Mouse (Mus musculus): ENCODE results near the gene Trpt1.

The Trpt1 gene

DNA sequence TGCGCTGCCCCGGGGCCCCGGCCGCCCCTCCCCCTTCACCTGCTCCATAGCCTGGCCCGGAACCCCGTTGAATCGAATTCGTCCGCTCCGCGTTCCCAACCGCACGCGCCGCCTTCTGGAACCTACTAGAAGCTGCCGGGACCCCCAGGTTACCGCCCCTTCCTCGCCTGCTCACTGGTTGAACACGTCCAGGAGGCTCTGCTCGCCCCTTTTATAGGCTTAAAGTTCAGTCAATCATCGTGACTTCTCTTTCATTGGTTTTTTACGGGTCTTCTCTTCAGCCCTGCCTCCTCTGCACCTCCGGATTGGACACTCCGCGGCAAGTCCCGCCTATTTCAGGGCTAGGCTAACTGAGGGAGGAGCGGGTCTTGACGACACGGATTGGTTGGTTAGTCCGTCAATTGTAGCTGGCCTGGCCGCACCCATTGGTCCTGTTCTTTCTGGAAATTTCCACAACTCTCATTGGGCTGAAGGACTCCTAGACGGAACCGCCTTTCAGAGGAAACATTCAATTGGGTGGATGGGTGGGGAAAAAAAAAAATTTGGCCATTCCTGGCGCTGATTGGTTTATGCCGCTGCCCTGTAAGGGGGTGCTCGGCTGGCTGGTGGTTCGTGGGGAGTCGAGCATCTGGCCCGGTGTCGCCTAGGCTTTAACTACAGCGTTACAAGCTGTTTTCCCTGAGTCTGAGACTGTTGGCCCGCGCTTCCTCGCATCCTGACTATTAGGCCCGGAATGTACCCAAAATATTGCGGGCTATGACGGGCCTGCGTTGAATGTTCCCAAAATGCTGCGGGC lies 44.1 kb downstream of the Trpt1 start, which contains the start of gene Stip1:
Stip1 (minus strand) TSS at position 127 of the 796 bp plus-strand sequence.
- DNase-seq (ENCODE audit: low spot score in 2 of 2): peak; percentile 92 to 98

DNA sequence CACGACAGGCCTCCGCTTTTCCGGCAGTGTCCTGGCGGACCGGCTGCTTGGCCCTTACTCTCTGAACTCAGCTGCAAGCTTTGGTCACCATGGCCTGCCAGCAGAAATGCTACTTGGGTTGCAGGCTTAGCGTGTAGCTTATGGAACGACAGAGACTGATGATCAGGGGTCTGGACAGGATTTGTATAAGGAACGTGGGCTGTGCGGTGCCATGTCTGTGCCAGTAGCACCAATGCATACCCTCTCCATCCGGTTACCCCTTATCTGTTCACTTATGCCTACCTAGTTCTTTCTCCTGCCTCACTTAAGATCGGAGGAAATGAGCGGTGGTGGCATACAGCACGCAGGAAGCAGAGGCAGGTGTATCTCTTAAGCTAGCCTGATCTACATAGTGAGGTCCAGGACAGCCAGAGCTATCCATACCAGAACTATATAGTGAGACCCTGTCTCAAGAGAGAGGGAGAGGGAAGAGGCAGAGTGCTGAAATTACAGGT lies 44.8 kb downstream of the Trpt1 start:
- DNase-seq (ENCODE audit: low spot score in 2 of 2): no peak

DNA sequence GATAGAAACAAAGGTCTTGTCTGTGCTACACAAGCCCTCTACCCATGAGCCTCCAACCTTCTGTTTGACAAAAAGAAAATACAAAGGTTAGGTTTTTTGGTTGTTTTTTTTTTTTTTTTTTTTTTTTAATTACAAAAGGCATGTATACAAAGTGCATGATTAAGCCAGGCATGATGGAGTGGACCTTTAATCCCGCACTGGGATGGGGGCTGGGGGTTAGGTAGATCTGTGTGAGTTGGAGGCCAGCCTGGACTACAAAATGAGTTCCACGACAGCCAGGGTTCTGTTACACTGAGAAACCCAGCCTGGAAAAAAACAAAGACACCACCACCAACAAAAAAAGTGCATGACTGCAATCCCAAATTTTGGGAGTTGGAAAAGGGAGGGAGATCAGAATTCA lies 45.2 kb downstream of the Trpt1 start:
- no peak for DNase-seq (ENCODE audit: low spot score in 2 of 2)

DNA sequence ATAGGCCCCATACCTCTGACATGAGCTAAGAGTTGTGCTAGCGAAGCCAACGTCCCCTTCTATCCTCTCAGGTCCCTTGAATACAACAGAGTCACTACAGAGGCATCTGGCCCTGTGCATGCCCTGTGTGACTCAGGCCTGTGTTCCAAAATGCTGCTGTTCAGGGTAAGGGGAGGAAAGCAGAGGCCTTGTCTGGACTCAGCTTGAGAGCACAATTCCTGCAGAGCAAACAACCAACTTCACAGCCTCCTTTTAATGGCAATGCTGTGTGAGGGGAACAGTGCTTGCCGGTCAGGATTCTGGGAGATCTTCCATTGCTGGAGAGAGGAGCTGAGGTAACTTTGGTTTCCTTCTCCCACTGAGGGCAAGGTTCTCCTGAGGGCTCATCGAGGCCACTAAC lies 48.3 kb downstream of the Trpt1 start:
- no peak for DNase-seq (ENCODE audit: low spot score in 2 of 2)

DNA sequence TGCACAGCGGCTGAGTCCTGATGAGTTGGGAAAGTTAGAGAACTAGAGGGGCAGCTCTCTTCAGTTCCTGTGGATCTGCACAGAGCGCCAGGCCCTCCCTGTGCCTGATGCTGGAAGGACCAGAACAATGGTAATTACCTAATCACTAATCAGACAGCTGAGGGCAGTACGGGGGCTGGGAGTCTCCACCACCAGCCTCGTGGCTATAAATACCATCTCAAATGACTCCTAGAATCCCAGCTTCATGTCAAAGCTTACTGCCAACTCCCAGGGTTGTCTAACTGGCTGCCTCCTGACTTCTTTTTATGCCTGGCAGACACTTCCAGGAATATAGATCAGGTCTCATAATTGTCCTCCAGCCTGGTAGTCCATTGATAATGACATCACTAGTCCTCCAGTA lies 48.8 kb downstream of the Trpt1 start:
- DNase-seq (ENCODE audit: low spot score in 2 of 2): no peak

Measured in cerebellum, postnatal 4 days (tissue).